Mouse (Mus musculus): Measurements from ENCODE around the gene Lrp6. TPM values are rescaled to one million over a fixed set of nuclear protein-coding genes. Genes with fewer than 3 reads are reported as not detected.

Gene Lrp6
- total RNA-seq, 2 experiments from 2014 or later = 56.1 to 58.4 TPM

DNA sequence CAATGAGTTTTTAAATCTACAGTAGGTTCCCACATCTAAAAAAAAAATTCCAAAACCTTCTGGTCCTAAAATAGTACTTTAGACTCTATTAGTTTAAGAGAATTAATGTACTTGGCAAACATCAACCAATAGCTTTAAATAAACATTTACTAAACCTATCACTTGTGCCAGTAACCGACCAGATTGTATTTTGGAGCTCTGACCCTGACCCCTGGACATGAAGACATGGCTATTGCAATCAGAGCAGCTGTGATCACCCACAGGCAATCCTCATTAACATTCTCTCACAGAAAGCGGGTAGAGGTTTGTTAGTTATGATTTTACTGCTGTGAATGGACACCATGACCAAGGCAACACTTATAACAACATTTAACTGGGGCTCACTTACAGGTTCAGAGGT, 67.7 kb downstream of the Lrp6 start:
- no peak for DNase-seq (ENCODE audit: low spot score in 2 of 2)

DNA sequence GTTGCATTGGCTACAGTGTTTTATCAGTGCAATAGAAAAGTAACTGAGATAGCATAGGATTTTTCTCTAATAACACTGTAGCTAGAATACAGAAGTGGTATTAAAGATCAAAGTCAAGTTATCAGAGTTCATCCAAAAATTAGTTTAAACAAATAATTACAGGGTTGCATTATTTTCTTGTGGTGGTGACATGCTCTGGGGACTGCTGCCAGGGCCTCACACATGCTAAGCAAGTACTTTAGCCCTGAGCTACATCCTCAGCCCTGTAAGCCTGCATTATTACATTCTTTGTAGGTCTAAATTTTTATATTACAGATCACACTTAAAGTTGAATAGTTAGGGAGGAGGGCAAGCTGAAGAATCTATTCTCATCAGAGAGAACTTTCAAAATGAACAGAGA, 68.2 kb downstream of the Lrp6 start:
- DNase-seq (ENCODE audit: low spot score in 2 of 2) = no peak

DNA sequence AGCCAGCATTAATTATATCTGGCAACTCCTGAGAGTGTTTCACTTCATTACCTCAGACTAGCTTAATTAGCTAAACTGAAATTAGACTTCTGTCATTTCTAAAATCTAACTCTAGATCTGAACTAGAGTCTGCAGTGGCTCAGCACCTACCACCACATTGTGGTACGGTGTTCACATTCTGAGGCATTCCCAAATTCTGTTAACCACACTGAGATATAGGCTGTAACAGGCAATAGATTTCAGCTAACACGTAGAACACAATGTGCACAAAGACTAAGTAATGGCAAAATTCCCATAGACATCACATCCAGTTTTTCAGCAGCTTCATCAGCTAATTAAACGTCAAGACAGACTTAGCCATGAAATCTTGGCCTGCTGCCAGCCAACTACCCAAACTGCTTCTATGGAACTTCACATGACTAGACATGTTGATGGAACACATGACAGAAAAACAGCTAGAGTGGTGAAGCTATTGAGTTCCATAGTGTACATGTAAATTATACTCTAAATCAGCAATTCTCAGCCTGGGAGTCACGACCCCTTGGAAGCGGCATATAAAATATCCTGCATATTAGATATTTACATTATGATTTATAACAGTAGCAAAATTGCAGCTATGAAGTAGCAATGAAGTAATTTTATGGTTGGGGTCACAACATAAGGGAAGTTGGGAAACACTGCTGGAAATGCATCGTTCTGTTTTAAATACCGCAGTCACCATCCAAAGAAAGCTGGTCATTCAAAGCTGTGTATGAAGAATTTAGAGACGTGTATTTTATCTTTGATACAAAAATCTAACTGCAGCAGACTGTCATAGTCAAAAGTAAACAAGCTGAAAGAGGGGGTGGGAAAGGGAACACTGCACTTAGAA, 71.7 kb downstream of the Lrp6 start:
- peak in 1 of 2 experiments; percentile 51 for DNase-seq (ENCODE audit: low spot score in 2 of 2)

DNA sequence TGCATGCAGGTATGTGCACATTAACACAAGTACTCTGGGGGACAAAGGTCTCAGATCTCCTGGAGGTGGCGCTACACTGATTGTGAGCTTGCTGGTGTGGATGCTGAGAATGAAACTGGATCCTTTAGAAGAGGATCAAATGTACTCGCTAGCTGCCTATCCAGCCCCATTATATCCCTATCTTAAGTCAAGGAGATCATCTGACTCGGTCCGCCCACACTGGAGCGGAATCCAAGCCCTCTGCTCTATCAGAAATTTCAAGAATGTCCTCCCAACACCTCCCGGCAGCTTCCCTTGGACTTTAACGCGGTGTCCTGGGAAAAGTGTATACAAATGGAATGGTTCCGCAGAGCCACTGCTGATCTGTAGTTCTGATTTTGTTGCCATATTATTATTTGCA, 77.1 kb downstream of the Lrp6 start:
- no peak for DNase-seq (ENCODE audit: low spot score in 2 of 2)

DNA sequence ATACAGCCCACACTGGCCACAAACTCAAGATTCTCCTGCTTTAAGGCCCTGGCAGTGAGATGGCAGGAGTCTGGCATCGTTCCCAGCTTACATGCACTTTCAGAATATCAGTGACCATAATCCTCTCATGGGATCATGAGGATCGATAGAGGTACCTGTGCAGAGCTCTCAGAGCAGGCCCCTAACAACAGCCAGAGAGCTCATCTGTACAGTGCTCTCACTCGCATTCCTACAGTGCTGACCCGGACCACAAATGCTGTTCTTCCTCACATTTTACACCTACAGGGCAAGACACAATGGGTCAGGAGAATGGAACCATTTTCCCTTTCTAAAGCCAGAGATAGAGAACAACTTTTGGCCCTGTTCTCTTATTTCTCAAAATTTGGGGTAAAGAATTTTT, 77.6 kb downstream of the Lrp6 start:
- DNase-seq (ENCODE audit: low spot score in 2 of 2) = no peak

DNA sequence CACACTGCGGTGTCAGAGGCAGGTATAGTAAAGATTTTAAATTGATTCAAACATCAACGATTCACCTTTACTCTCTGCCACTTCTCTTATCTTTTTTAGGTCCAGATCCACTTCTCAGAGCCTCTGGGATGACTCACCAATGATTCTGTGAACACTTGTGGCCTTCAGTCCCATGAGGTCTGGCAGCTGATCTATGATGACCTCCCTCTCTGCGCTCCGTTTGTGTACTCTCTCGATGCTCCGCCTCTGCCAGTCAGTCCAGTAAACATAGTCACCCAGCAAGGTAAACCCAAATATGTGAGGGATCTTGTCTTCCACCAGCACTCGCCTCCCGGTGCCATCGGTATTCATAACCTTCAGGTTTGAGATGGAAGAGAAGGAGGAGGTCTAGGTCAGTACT, 80.4 kb downstream of the Lrp6 start:
- no peak for DNase-seq (ENCODE audit: low spot score in 2 of 2)

DNA sequence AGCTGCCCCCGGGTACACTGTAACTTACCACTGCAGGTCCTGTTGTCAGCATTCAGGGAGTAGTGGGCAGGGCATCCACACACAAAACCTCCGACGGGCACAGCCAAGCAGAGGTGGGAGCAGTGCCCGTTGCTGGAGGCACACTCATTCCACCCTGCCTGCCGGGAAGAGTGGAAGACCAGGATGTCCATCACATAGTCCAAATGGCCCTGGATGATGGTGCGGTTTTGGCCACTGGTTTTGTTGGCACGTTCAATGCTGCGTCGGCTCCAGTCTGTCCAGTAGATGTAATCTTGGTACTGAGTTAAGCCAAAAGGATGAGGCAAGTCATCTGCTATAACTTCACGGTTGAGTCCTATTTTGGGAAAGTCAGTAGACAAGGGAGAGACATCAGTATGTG, 87.3 kb downstream of the Lrp6 start:
- DNase-seq (ENCODE audit: low spot score in 2 of 2) = no peak

DNA sequence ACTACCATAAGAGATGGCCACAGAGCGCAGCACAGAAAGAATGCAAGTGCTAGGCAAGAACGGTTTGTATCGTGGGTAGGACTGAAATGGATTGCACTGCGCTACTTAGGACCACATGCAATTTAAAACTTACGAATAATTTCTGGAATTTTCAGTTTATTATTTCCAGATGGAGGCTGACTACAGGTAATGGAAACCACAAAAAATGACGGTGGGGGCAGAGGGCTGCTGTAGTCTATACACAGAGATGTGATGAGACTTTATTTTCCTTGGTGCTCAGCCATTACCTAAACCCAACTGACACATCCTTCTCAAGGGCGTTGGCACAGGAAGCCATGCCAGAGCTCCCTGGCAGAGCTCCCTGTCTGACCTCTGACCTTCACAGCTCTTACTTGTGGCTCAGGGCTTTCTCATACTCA, 93.6 kb downstream of the Lrp6 start:
- no peak for DNase-seq (ENCODE audit: low spot score in 2 of 2)

DNA sequence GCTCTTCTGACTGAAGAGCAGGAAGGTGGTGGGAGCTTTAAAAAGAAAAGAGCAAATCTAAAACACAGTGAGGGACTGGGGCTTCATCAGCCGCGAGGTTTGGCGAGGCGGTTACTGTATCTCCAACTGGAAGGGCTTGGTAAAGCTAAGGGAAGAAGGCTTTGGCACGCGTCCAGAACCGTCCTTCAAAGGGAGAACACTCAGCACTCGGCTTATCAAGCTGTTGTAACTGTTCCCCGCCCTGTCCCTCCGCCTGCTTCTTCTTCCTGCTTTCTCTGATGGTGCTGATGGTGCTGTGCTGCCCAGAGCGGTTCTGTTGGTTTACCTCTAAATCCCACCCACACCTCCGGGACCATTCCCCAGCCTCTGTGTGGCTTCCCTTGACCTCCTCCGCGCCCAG, 95.9 kb downstream of the Lrp6 start:
- DNase-seq (ENCODE audit: low spot score in 2 of 2) = peak; percentile 39 to 52

DNA sequence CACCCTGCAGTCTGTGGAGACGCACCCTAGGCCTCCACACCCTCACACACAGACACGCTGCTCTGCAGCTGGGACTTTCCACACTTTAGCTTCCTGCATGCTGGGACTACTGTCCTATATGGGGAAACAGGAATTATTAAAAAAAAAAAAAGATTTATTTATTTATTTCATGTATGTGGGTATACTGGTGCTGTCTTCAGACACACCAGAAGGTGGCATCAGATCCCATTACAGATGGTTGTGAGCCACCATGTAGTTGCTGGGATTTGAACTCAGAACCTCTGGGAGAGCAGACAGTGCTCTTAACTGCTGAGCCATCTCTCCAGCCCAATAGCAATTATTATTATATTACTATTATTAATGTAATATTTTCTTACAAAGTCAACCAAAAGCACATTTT, 97.5 kb downstream of the Lrp6 start:
- no peak for DNase-seq (ENCODE audit: low spot score in 2 of 2)

DNA sequence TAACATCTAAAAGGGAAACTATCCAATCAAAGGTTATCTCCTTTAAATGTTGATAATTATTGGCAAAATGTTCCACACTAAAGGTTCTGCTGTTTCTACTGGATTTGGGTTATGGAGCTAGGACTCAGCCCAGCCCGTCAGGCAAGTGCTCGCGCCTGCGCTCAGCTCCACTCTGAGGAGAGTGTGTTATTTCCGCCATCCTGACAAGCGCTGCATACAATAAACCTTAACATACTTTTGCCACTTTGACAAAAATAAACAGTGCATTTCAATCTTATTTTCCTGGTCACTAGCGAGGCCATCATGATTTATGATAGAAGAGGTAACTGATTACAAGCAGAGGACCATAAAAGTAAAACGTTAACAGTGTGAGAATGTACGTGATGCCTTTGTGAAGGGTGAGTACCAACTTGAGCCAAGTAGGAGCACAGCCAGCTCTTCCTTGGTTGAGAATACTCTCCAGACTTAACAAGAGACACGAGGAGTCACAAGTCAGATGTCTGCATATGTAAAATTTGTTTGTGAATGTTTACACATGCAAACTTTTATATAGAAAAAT, 100.0 kb downstream of the Lrp6 start:
- DNase-seq (ENCODE audit: low spot score in 2 of 2) = no peak

DNA sequence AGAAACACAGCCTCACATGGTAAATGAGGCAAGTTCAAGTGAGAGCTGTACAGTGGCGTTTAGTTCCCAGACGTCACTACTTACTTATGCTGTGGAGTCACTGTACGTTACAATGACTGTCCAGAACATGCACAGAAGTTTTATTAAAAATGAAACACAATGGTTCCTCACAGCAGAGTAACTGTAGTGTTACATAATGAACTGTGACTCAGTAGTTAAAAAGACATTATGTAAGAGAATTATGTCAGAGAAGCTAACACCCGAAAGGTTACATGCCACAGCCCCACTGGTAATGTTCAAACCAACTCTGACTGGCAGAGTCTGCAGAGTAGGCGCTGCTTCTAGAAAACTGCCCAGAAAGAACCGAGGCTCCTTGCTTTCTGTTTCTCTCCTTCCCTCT, 105.6 kb downstream of the Lrp6 start:
- DNase-seq (ENCODE audit: low spot score in 2 of 2) = no peak

DNA sequence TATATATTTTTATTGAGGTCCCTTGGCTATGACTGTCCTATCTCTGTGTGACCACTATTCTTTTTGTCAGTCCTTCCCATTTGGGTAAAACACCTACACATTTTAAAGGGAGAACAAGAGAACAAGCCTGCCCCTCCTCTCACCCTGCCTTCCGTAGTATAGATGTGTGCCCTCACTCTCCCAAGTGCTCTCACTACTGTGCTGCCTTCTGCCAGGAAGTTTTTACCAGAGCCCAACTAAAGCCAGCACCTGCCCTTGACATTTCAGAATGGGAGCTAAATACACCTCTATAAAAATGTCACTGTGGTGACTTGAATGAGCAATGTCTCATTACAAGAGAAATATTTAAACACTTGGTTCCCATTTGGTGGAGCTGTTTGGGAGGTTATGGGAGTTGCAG, 108.4 kb downstream of the Lrp6 start:
- no peak for DNase-seq (ENCODE audit: low spot score in 2 of 2)

DNA sequence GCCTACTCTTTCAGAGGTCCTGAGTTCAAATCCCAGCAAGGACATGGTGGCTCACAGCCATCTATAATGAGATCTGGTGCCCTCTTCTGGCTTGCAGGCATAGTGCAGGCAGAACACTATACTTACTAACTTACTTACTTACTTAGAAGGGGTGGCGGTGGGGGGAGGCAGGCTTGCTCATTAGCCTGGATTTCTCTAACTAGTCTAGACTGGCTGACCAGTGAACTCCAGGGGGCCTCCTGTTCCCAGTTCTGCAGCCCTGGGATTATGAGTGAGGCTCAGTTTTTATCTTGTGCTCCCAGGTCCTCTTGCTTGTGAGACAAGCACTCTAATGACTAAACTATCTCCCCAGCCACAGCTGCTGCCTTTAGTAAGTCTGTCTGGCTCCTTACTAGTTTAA, 112.7 kb downstream of the Lrp6 start:
- DNase-seq (ENCODE audit: low spot score in 2 of 2) = no peak

DNA sequence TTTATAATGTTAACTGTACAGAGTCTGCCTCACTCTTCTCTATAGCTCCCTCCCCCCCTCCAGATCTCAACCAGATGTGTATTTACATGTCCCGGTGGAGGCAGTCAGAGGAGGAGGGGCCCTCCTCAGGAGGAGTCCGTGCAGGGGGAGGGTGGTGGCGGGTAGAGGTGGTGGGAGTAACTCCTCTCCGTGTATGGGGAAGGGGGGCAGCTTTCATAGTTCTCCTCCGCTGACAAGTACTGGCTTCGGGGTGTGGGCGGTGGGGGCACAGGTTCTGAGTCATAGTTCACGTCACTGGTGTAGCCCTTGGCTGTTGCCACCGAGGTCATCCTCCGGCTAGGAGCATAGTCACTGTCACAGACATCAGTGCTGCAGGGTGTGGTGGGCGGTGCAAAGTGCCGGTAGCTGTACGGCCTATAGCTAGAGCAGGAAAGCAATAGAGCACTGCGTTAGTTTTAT, 116.1 kb downstream of the Lrp6 start:
- DNase-seq (ENCODE audit: low spot score in 2 of 2) = no peak

DNA sequence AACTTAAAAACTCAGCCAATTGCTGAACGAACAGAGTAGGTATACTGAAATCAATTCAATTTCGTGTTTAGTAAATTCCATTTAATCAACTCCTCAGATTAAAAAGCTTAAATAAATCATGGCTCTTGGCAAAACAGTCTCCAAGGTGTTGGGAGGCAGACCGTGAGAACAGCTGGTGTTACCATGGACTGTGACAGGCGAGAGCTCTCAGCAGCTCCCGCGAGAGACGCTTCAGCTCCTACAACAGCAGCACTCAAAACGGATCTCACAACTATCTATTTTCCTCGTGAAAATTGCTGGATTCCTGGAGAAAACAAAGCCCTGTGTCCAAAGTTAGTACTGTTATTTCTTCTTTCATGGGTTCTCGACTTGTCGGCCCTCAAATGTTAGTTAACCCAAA, 116.8 kb downstream of the Lrp6 start:
- no peak for DNase-seq (ENCODE audit: low spot score in 2 of 2)

DNA sequence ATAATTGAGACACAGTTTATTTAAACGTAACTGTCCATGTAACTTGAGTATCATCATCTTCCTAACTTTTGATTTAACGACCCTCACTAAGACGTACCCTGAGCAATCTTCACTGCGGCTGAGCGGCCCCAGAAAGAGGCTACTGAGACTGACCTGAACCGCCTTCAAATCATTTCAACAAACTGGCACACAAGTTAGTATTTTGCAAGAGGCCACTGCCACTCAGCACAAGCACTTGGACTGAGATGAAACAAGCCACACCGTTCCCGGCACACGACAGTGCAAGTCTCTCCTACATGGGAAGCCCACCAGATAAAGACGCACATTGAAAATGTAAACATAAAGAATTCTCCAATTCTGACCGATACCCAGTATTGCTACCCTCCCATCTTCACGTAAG, 118.3 kb downstream of the Lrp6 start:
- no peak for DNase-seq (ENCODE audit: low spot score in 2 of 2)

DNA sequence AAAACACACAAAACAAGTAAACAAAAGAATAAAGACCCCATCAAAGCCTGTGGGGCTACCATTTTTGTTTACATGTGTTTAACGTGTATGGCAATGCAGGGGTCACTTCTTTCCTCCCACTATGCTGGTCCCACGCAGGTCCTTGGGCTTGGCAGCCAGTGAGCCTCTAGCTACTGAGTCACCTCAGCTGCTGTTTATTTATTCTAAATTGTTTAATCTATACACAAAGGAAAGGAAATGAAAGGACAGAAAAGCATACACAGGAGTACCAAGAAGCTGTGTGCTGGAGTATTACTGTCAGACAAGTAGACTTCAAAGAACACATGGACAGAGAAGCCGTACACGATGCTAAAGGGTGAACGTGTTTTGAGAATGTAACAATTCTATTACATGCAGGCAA, 122.8 kb downstream of the Lrp6 start:
- DNase-seq (ENCODE audit: low spot score in 2 of 2) = no peak

DNA sequence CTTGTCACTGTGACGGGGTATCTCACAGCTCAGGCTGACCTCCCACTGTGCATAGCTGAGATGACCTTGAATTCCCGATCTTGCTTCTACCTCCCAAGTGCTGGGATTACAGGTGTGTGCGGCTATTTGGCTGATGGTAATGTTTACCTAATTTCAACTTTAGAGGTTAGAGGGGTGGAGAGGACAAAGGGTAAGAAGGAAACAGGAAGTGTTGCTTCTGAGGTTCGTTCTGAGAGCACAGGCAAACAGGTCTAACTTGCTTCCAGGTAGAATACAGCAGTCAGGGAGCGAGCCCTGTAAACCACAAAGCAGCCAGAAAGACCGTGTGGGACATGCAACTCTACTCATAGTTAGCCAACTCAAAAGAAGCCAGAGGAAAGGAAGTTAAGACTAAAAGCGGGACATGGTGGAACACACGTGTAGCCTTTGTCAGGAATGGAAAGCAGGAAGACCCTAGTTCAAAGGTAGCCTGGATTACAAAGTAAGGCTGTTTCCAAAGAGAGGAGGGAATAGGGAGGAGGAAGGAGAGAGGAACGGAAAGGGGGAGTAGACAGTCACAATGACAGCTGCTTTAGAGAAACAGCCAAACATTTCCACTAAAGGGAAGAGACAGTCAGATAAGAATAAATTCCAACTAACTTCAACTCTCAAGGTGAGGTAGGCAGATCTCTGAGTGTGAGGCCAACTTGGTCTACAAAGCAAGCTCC, 123.4 kb downstream of the Lrp6 start:
- DNase-seq (ENCODE audit: low spot score in 2 of 2) = no peak

DNA sequence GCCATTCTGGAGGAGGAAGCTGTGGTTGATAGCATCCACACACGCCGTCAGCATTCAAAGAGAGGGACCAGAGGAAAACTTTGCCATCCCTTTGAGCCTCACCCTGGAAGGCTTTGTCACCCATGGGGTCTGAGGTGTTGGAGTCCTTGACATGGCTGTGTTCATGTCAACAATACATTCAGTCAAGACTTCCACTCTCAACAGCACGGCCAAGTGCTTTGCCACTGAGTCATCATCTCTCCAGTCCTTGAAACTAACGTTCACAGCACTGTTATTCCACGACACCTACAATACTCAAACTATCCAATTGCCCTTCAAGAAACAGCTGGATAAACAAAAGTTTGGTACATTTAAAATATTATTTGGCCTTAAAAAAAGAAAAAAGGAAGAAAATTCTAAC, 124.5 kb downstream of the Lrp6 start:
- no peak for DNase-seq (ENCODE audit: low spot score in 2 of 2)

DNA sequence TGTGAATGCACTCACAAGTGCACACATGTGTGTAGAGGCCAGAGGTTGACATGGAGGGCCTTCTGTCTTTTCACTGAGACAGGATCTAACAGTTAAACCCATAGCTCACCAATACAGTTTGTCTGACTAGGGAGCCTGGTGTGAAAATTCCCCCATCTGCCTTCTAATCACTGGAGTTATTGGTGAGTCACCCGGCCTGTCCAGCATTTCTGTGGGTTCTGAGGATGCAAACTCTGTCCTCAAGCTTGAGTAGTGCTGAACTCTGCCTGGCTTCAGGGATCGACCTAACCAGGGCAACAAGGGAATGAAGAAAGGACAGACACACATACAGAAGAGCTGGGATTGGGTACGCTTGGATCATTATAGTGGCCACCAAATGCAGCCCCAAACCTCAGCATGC, 125.0 kb downstream of the Lrp6 start:
- DNase-seq (ENCODE audit: low spot score in 2 of 2) = no peak

DNA sequence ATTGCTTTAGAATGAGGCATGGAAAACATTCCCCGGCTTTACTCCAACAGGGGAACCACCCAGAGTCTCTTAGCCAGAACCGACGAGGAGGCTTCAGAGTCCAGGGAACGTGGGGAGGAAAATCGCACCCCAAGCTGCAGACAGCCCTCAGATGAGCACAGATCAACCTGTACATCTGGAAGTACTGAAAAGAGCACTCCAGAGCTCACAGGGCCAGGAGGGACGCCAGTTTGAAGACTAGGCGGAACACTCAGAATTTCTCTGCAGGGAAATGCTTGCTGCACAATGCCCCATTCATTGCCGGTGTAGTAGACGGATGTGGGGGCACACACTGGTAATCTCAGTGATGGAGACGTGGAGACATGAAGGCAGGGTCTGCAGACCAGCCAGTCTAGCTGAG, 126.7 kb downstream of the Lrp6 start:
- no peak for DNase-seq (ENCODE audit: low spot score in 2 of 2)

Data from layer of hippocampus, postnatal 14 days (tissue).